Mouse (Mus musculus) MEL (cell line): ENCODE data around the gene Tmem126b. TPM values are rescaled to one million over a fixed set of nuclear protein-coding genes. Genes with fewer than 3 reads are reported as not detected.
A peak's percentile ranks its signal among the peaks of the same experiment; 100 is the strongest.

Source experiments
- DNase-seq: peaks from one replicate; pipeline ENCODE4 v3.0.0; 2011; ENCODE audit warnings: low read depth, low spot score
- H3K27ac ChIP-seq: 2 replicates; pipeline ENCODE4 v1.5.1; 2012; ENCODE audit warnings: low read depth, mild to moderate bottlenecking, control low read depth, low read length, moderate library complexity; ENCODE audit not compliant: control insufficient read depth
- H3K27me3 ChIP-seq, 2 experiments: fragments of 150-350 bp in 1 of 2; sonication (generic) in 1 of 2; 2 replicates each; pipeline ENCODE4 v1.6.1; 2012; ENCODE audit warnings: low read length in 2 of 2, mild to moderate bottlenecking in 2 of 2, improper control_type of control experiment in 1 of 2, moderate library complexity in 1 of 2; ENCODE audit not compliant: insufficient read depth in 2 of 2, control insufficient read depth in 1 of 2
- H3K36me3 ChIP-seq, 2 experiments: 2 replicates each; pipeline ENCODE4 v1.6.1; 2012 to 2014; ENCODE audit warnings: low read length in 2 of 2, improper control_type of control experiment in 1 of 2, inconsistent platforms in 1 of 2, mild to moderate bottlenecking in 1 of 2; ENCODE audit not compliant: insufficient read depth in 2 of 2, control insufficient read depth in 1 of 2
- H3K4me1 ChIP-seq, 2 experiments: fragments of 150-350 bp in 1 of 2; sonication (generic) in 1 of 2; 2 replicates each; pipeline ENCODE4 v1.6.1; 2012; ENCODE audit warnings: low read length in 2 of 2, improper control_type of control experiment in 1 of 2, mild to moderate bottlenecking in 1 of 2; ENCODE audit not compliant: insufficient read depth in 2 of 2, control insufficient read depth in 1 of 2
- H3K4me3 ChIP-seq, 2 experiments: fragments of 150-350 bp in 1 of 2; sonication (generic) in 1 of 2; 2 replicates each; pipeline ENCODE4 v1.5.1; 2012; ENCODE audit warnings: low read depth in 2 of 2, low read length in 2 of 2, mild to moderate bottlenecking in 2 of 2, moderate library complexity in 2 of 2, control low read depth in 1 of 2, improper control_type of control experiment in 1 of 2; ENCODE audit not compliant: control insufficient read depth in 1 of 2, insufficient read depth in 1 of 2
- H3K79me2 ChIP-seq: 2 replicates; pipeline ENCODE4 v1.6.1; 2012; ENCODE audit warnings: mild to moderate bottlenecking, low read length, moderate library complexity; ENCODE audit not compliant: control insufficient read depth, poor library complexity, insufficient read depth
- H3K9ac ChIP-seq: 2 replicates; pipeline ENCODE4 v1.6.1; 2012; ENCODE audit warnings: low read depth, mild to moderate bottlenecking, control low read depth, low read length, moderate library complexity; ENCODE audit not compliant: control insufficient read depth, poor library complexity, severe bottlenecking
- H3K9me3 ChIP-seq: fragments of 150-350 bp; sonication (generic); replicated peaks from 2 replicates; pipeline ENCODE4 v1.6.1; 2012; ENCODE audit warnings: mild to moderate bottlenecking, low read length, improper control_type of control experiment, moderate library complexity; ENCODE audit not compliant: insufficient read depth
- BHLHE40 ChIP-seq: IDR thresholded peaks from 2 replicates; pipeline ENCODE4 v1.6.1; 2012; ENCODE audit warnings: low read depth, mild to moderate bottlenecking, inconsistent platforms, low read length, improper control_type of control experiment, borderline replicate concordance
- CHD1 ChIP-seq: IDR thresholded peaks from 2 replicates; pipeline ENCODE4 v1.6.1; 2012; ENCODE audit warnings: low read depth, mild to moderate bottlenecking, inconsistent platforms, low read length, improper control_type of control experiment
- CTCF ChIP-seq, 3 experiments: IDR thresholded peaks in 2 of 3; conservative IDR thresholded peaks in 1 of 3; 2 replicates each; pipeline ENCODE4 v1.5.1; 2011 to 2012; ENCODE audit warnings: low read length in 3 of 3, low read depth in 2 of 3, mild to moderate bottlenecking in 2 of 3, improper control_type of control experiment in 1 of 3, inconsistent platforms in 1 of 3, mixed read lengths in 1 of 3, moderate library complexity in 1 of 3; ENCODE audit not compliant: control insufficient read depth in 1 of 3, insufficient read depth in 1 of 3, poor library complexity in 1 of 3, severe bottlenecking in 1 of 3
- ELF1 ChIP-seq: IDR thresholded peaks from 2 replicates; pipeline ENCODE4 v1.6.1; 2014; ENCODE audit warnings: low read depth, mild to moderate bottlenecking, inconsistent platforms, low read length, improper control_type of control experiment, moderate library complexity
- EP300 ChIP-seq, 2 experiments: IDR thresholded peaks; 2 replicates each; pipeline ENCODE4 v1.6.1; 2011; ENCODE audit warnings: improper control_type of control experiment in 2 of 2, low read length in 2 of 2, low read depth in 1 of 2, mild to moderate bottlenecking in 1 of 2
- ETS1 ChIP-seq: IDR thresholded peaks from 2 replicates; pipeline ENCODE4 v1.6.1; 2012; ENCODE audit warnings: low read depth, mild to moderate bottlenecking, inconsistent platforms, low read length, improper control_type of control experiment, moderate library complexity
- GATA1 ChIP-seq: IDR thresholded peaks from 2 replicates; pipeline ENCODE4 v1.6.1; 2011; ENCODE audit warnings: low read depth, low read length, improper control_type of control experiment
- KAT2A ChIP-seq: conservative IDR thresholded peaks from 2 replicates; pipeline ENCODE4 v1.6.1; 2012; ENCODE audit warnings: low read depth, low read length, improper control_type of control experiment, inconsistent platforms
- MEF2A ChIP-seq: IDR thresholded peaks from 2 replicates; pipeline ENCODE4 v1.6.1; 2014; ENCODE audit warnings: low read depth, mild to moderate bottlenecking, inconsistent platforms, low read length, improper control_type of control experiment; ENCODE audit not compliant: poor library complexity, insufficient replicate concordance, severe bottlenecking; ENCODE audit errors: extremely low read depth
- MXI1 ChIP-seq: IDR thresholded peaks from 2 replicates; pipeline ENCODE4 v1.6.1; 2011; ENCODE audit warnings: mild to moderate bottlenecking, low read depth, low read length, improper control_type of control experiment
- MYB ChIP-seq: IDR thresholded peaks from 2 replicates; pipeline ENCODE4 v1.6.1; 2011; ENCODE audit warnings: mild to moderate bottlenecking, low read depth, low read length, improper control_type of control experiment
- MYC ChIP-seq: IDR thresholded peaks from 2 replicates; pipeline ENCODE4 v1.6.1; 2011; ENCODE audit warnings: low read depth, mild to moderate bottlenecking, low read length, improper control_type of control experiment, moderate library complexity
- NRF1 ChIP-seq: IDR thresholded peaks from 2 replicates; pipeline ENCODE4 v1.6.1; 2014; ENCODE audit warnings: low read depth, mild to moderate bottlenecking, inconsistent platforms, low read length, improper control_type of control experiment, moderate library complexity; ENCODE audit not compliant: poor library complexity, insufficient read depth, severe bottlenecking
- POLR2AphosphoS2 ChIP-seq: IDR thresholded peaks from 2 replicates; pipeline ENCODE4 v1.6.1; 2011; ENCODE audit warnings: low read length, improper control_type of control experiment
- SMC3 ChIP-seq: IDR thresholded peaks from 2 replicates; pipeline ENCODE4 v1.6.1; 2011; ENCODE audit warnings: low read depth, low read length, improper control_type of control experiment
- TAL1 ChIP-seq: IDR thresholded peaks from 2 replicates; pipeline ENCODE4 v1.6.1; 2012; ENCODE audit warnings: mild to moderate bottlenecking, inconsistent platforms, low read length, moderate library complexity, mixed read lengths
- TBP ChIP-seq: IDR thresholded peaks from 2 replicates; pipeline ENCODE4 v1.8.0; 2011; ENCODE audit warnings: low read depth, low read length, improper control_type of control experiment
- UBTF ChIP-seq: IDR thresholded peaks from 2 replicates; pipeline ENCODE4 v1.6.1; 2012; ENCODE audit warnings: low read depth, mild to moderate bottlenecking, inconsistent platforms, low read length, improper control_type of control experiment, moderate library complexity, borderline replicate concordance; ENCODE audit not compliant: insufficient read depth
- USF2 ChIP-seq, 2 experiments: IDR thresholded peaks; 2 replicates each; pipeline ENCODE4 v1.6.1; 2011 to 2012; ENCODE audit warnings: improper control_type of control experiment in 2 of 2, low read length in 2 of 2, borderline replicate concordance in 1 of 2, inconsistent platforms in 1 of 2, low read depth in 1 of 2, mild to moderate bottlenecking in 1 of 2; ENCODE audit not compliant: insufficient read depth in 1 of 2
- ZC3H11A ChIP-seq: IDR thresholded peaks from 2 replicates; pipeline ENCODE4 v1.6.1; 2012; ENCODE audit warnings: low read depth, mild to moderate bottlenecking, inconsistent platforms, low read length, improper control_type of control experiment
- ZKSCAN1 ChIP-seq: IDR thresholded peaks from 2 replicates; pipeline ENCODE4 v1.6.1; 2012; ENCODE audit warnings: low read depth, mild to moderate bottlenecking, inconsistent platforms, low read length, improper control_type of control experiment, moderate library complexity
- ZMIZ1 ChIP-seq: IDR thresholded peaks from 2 replicates; pipeline ENCODE4 v1.6.1; 2012; ENCODE audit warnings: low read depth, mild to moderate bottlenecking, inconsistent platforms, low read length, improper control_type of control experiment, moderate library complexity
- ZNF384 ChIP-seq: IDR thresholded peaks from 2 replicates; pipeline ENCODE4 v1.6.1; 2012; ENCODE audit warnings: low read depth, mild to moderate bottlenecking, inconsistent platforms, low read length, improper control_type of control experiment
- polyA plus RNA-seq, 2 experiments: library from polyadenylated mRNA; stranded (reverse) in 1 of 2; unstranded in 1 of 2; fragments of >175 nt in 1 of 2; fragments of >200 nt in 1 of 2; gene quantifications; 2 replicates each; pipeline versions ENCODE4 v1.2.1 to v1.2.4; 2012; ENCODE audit warnings: low replicate concordance in 2 of 2, low read depth in 1 of 2; ENCODE audit not compliant: insufficient read length in 2 of 2, insufficient read depth in 1 of 2, missing spikeins in 1 of 2
- total RNA-seq: library from RNA; depleted of rRNA; stranded (reverse); fragments of 300-350 nt; gene quantifications from 2 replicates; pipeline ENCODE4 v1.2.3, GENCODE M21; 2012

The Tmem126b gene
- total and polyA plus RNA-seq, 3 experiments = 7.9 to 8.1 TPM; not detected in 1

GRCm38 (mm10) chr7:90440044-90440443, 35.8 kb downstream of the Tmem126b start:
- Histone ChIP-seq H3K36me3 (peaks cover 0 to 6% of the 10 kb centered on the region in 2 experiments; a peak in 3 of 4 replicates), H3K27ac (peak overlapping the region; percentile 26; the same call in 1 of the 2 replicates), H3K4me3 (no peak overlapping the region), H3K27me3 (no peaks in the 10 kb centered on the region), H3K4me1 (peaks cover 0 to 4% of the 10 kb centered on the region in 2 experiments; a peak in 2 of 4 replicates), H3K9me3 (no peaks in the 10 kb centered on the region), H3K79me2 (peaks cover 21% of the 10 kb centered on the region), H3K9ac (no peak overlapping the region)
- TF ChIP-seq ELF1 (no peak), EP300 (IDR thresholded peaks at IDR 0.05; ENCODE audit: low read depth in 1 of 2, low read length in 2 of 2) (peak; percentile 40 to 54; a peak in 1 of 4 replicates), BHLHE40 (no peak), GATA1 (peak; percentile 47), MXI1 (no peak), ETS1 (no peak), TAL1 (peak; percentile 39; the same call in 1 of the 2 replicates), CHD1 (no peak), MYB (no peak), USF2 (IDR thresholded peaks at IDR 0.05; ENCODE audit: borderline replicate concordance in 1 of 2, insufficient read depth in 1 of 2, low read depth in 1 of 2, low read length in 2 of 2) (no peak), MYC (no peak), SMC3 (no peak)
- peak; percentile 45 for DNase-seq

- Histone ChIP-seq H3K79me2 (no peaks in the 10 kb centered on the region), H3K9ac (no peak overlapping the region), H3K4me1 (no peaks in the 10 kb centered on the region), H3K9me3 (no peaks in the 10 kb centered on the region), H3K36me3 (no peaks in the 10 kb centered on the region), H3K27ac (no peak overlapping the region), H3K27me3 (peaks cover 6 to 21% of the 10 kb centered on the region in 2 experiments; a peak in 3 of 4 replicates), H3K4me3 (no peak overlapping the region)
- TF ChIP-seq GATA1 (no peak), TBP (no peak), ZNF384 (no peak), POLR2AphosphoS2 (no peak), NRF1 (no peak), ZMIZ1 (no peak), USF2 (IDR thresholded peaks at IDR 0.05; ENCODE audit: borderline replicate concordance in 1 of 2, insufficient read depth in 1 of 2, low read depth in 1 of 2, low read length in 2 of 2) (no peak), KAT2A (no peak), CHD1 (no peak), ZKSCAN1 (no peak), CTCF (IDR thresholded peaks at IDR 0.05 in 2 of 3, conservative IDR thresholded peaks at IDR 0.05 in 1 of 3; ENCODE audit: control insufficient read depth in 1 of 3, insufficient read depth in 1 of 3, low read depth in 2 of 3, low read length in 3 of 3, poor library complexity in 1 of 3, severe bottlenecking in 1 of 3) (no peak), ZC3H11A (no peak), UBTF (no peak), MEF2A (no peak)
- no peak for DNase-seq
These were observed 43.6 kb downstream of the Tmem126b start for GRCm38 (mm10) chr7:90432221-90432620.
